Mouse (Mus musculus) testis, adult 2 months (tissue): ENCODE results near the gene Tmem204.

ENCODE experiments used
- CTCF ChIP-seq: fragments of 200-500 bp; IDR thresholded peaks from 2 replicates; pipeline ENCODE4 v1.5.1; 2012; ENCODE audit warnings: low read depth, mild to moderate bottlenecking, inconsistent platforms, low read length, moderate library complexity; ENCODE audit not compliant: control insufficient read depth, insufficient read depth, insufficient replicate concordance
- POLR2A ChIP-seq: fragments of 200-500 bp; IDR thresholded peaks from 2 replicates; pipeline ENCODE4 v1.6.1; 2012; ENCODE audit warnings: low read depth, mild to moderate bottlenecking, inconsistent platforms, low read length, moderate library complexity; ENCODE audit not compliant: control insufficient read depth

DNA sequence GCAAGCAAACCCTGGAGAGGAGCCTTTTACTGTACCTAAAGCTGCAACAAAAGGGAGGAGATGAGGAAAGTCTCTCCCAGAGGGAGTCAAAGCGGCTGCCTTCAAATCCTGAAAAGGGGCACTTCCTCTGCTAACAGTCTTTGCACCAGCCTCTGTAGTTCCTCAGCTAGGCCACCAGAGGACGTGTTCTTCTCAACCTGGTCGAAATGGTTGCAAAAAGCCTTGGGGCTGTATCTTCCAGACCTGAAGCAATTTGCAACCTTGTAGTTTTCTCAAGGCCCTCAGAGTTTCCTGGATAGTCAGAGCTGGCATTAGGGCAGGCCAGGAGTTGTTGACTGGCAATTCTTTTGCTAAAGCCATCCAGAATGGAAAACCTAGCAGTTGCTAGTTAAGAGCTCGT lies 33.9 kb upstream of the Tmem204 start:
- TF ChIP-seq POLR2A: no peak
- TF ChIP-seq CTCF: peak; percentile 49; the same call in 1 of the 2 replicates
